Mouse (Mus musculus): ENCODE measurements at regions not wholly inside any gene's neighbourhood (a gene's known extent, or its start where the extent isn't known, plus 50 kb on each side); places are given as distances from the start of the nearest gene placed in this dataset.
"Not testable (repeated sequence)": the region's sequence is repeated elsewhere in the genome, so short reads cannot be mapped to it uniquely, and the experiment has no call there.

- Histone ChIP-seq H3K4me3 (replicated peaks) (no peak overlapping the region), H3K27ac (no peak overlapping the region), H3K9me3 (no peaks in the 10 kb centered on the region), H3K27me3 (no peaks in the 10 kb centered on the region), H3K4me1 (replicated peaks) (no peaks in the 10 kb centered on the region), H3K36me3 (no peaks in the 10 kb centered on the region), H3K9ac (replicated peaks) (no peak overlapping the region), H3K4me2 (replicated peaks) (no peak overlapping the region)
- WGBS: 80% methylated on average over 5 of the region's 5 CpGs
- ATAC-seq: no peak
Observed at GRCm38 (mm10) chr17:42956588-42956987, 59.8 kb upstream of the Tnfrsf21 start.

- no peaks in the 10 kb centered on the region for H3K36me3 ChIP-seq
- no peak overlapping the region for H3K4me3 ChIP-seq (replicated peaks)
- no peaks in the 10 kb centered on the region for H3K9me3 ChIP-seq
- 67% methylated on average over 2 of the region's 2 CpGs for WGBS
- no peaks in the 10 kb centered on the region for H3K27me3 ChIP-seq
- no peaks in the 10 kb centered on the region for H3K4me1 ChIP-seq (replicated peaks)
- no peak overlapping the region for H3K9ac ChIP-seq (replicated peaks)
- H3K4me2 ChIP-seq (replicated peaks): no peak overlapping the region
- no peak for ATAC-seq
- H3K27ac ChIP-seq: no peak overlapping the region
Observed at GRCm38 (mm10) chr17:42954722-42955121, 61.6 kb upstream of the Tnfrsf21 start.

- 77% methylated on average over 2 of the region's 2 CpGs for WGBS
- Histone ChIP-seq H3K4me1 (replicated peaks) (no peaks in the 10 kb centered on the region), H3K27me3 (no peaks in the 10 kb centered on the region), H3K36me3 (no peaks in the 10 kb centered on the region), H3K9me3 (no peaks in the 10 kb centered on the region), H3K9ac (replicated peaks) (no peak overlapping the region), H3K4me3 (replicated peaks) (no peak overlapping the region), H3K4me2 (replicated peaks) (no peak overlapping the region), H3K27ac (no peak overlapping the region)
- ATAC-seq: no peak
Observed at GRCm38 (mm10) chr17:42944453-42944852, 68.0 kb upstream of the Cd2ap start.

- Histone ChIP-seq H3K27ac (no peak overlapping the region), H3K4me2 (replicated peaks) (peak overlapping the region; percentile 23; the same call in 1 of the 2 replicates), H3K9me3 (no peaks in the 10 kb centered on the region), H3K27me3 (no peaks in the 10 kb centered on the region), H3K36me3 (no peaks in the 10 kb centered on the region), H3K9ac (replicated peaks) (no peak overlapping the region), H3K4me3 (replicated peaks) (no peak overlapping the region), H3K4me1 (replicated peaks) (no peaks in the 10 kb centered on the region)
- WGBS: 13% methylated on average over 9 of the region's 9 CpGs
- ATAC-seq: peak; percentile 64
Observed at GRCm38 (mm10) chr17:42943272-42943696, 66.8 kb upstream of the Cd2ap start.

GRCm38 (mm10) chr17:42939476-42939875, 63.0 kb upstream of the Cd2ap start:
- no peaks in the 10 kb centered on the region for H3K4me1 ChIP-seq (replicated peaks)
- H3K4me2 ChIP-seq (replicated peaks): no peak overlapping the region
- WGBS: 88% methylated on average over 7 of the region's 7 CpGs
- no peaks in the 10 kb centered on the region for H3K36me3 ChIP-seq
- H3K27me3 ChIP-seq: no peaks in the 10 kb centered on the region
- ATAC-seq: no peak
- H3K9me3 ChIP-seq: no peaks in the 10 kb centered on the region; the same call in 1 of the 2 replicates
- no peak overlapping the region for H3K9ac ChIP-seq (replicated peaks)
- H3K4me3 ChIP-seq (replicated peaks): no peak overlapping the region
- H3K27ac ChIP-seq: no peak overlapping the region

GRCm38 (mm10) chr17:42938579-42938978, 62.1 kb upstream of the Cd2ap start:
- Histone ChIP-seq H3K36me3 (no peaks in the 10 kb centered on the region), H3K4me2 (replicated peaks) (no peak overlapping the region), H3K9ac (replicated peaks) (no peak overlapping the region), H3K27ac (no peak overlapping the region), H3K27me3 (no peaks in the 10 kb centered on the region), H3K4me1 (replicated peaks) (no peaks in the 10 kb centered on the region), H3K9me3 (no peaks in the 10 kb centered on the region; the same call in 1 of the 2 replicates), H3K4me3 (replicated peaks) (no peak overlapping the region)
- WGBS: 79% methylated on average over 1 of the region's 1 CpGs
- ATAC-seq: no peak

GRCm38 (mm10) chr17:42937480-42937879, 61.0 kb upstream of the Cd2ap start:
- not testable (repeated sequence) for H3K9me3 ChIP-seq; H3K4me1 ChIP-seq (replicated peaks); H3K4me2 ChIP-seq (replicated peaks); H3K9ac ChIP-seq (replicated peaks); H3K36me3 ChIP-seq; H3K27ac ChIP-seq; ATAC-seq; H3K27me3 ChIP-seq; H3K4me3 ChIP-seq (replicated peaks)
- 93% methylated on average over 3 of the region's 3 CpGs for WGBS

GRCm38 (mm10) chr17:42934068-42934467, 57.6 kb upstream of the Cd2ap start:
- no peaks in the 10 kb centered on the region for H3K27me3 ChIP-seq
- H3K4me3 ChIP-seq (replicated peaks): no peak overlapping the region
- no peak overlapping the region for H3K9ac ChIP-seq (replicated peaks)
- no peak for ATAC-seq
- H3K27ac ChIP-seq: no peak overlapping the region
- H3K36me3 ChIP-seq: no peaks in the 10 kb centered on the region
- no peaks in the 10 kb centered on the region for H3K4me1 ChIP-seq (replicated peaks)
- no peak overlapping the region for H3K4me2 ChIP-seq (replicated peaks)
- 70% methylated on average over 3 of the region's 3 CpGs for WGBS
- H3K9me3 ChIP-seq: no peaks in the 10 kb centered on the region; the same call in 1 of the 2 replicates

- Histone ChIP-seq H3K27me3 (no peaks in the 10 kb centered on the region), H3K36me3 (no peaks in the 10 kb centered on the region), H3K4me2 (replicated peaks) (no peak overlapping the region), H3K27ac (no peak overlapping the region), H3K4me1 (replicated peaks) (no peaks in the 10 kb centered on the region), H3K4me3 (replicated peaks) (no peak overlapping the region), H3K9me3 (no peaks in the 10 kb centered on the region; the same call in 1 of the 2 replicates), H3K9ac (replicated peaks) (no peak overlapping the region)
- WGBS: 78% methylated on average over 7 of the region's 7 CpGs
- no peak for ATAC-seq
Observed at GRCm38 (mm10) chr17:42933335-42934004, 57.0 kb upstream of the Cd2ap start.

GRCm38 (mm10) chr17:42927320-42927719, 50.9 kb upstream of the Cd2ap start:
- H3K27ac ChIP-seq: no peak overlapping the region
- no peak overlapping the region for H3K4me2 ChIP-seq (replicated peaks)
- no peaks in the 10 kb centered on the region for H3K27me3 ChIP-seq
- ATAC-seq: no peak
- no peaks in the 10 kb centered on the region for H3K4me1 ChIP-seq (replicated peaks)
- no peak overlapping the region for H3K4me3 ChIP-seq (replicated peaks)
- 88% methylated on average over 4 of the region's 4 CpGs for WGBS
- no peaks in the 10 kb centered on the region for H3K36me3 ChIP-seq
- H3K9ac ChIP-seq (replicated peaks): no peak overlapping the region
- no peaks in the 10 kb centered on the region for H3K9me3 ChIP-seq
